Mouse (Mus musculus) forebrain, embryonic 11.5 days (tissue): ENCODE measurements around the gene Ino80d. TPM values are rescaled to one million over a fixed set of nuclear protein-coding genes. Genes with fewer than 3 reads are reported as not detected.
"Not testable (repeated sequence)": the region's sequence is repeated elsewhere in the genome, so short reads cannot be mapped to it uniquely, and the experiment has no call there.

Experiments
- ATAC-seq: fragments of 200-750 bp; cut with Nextera tagmentation; replicated peaks from 2 replicates; pipeline ENCODE4 v1.8.0; 2017; ENCODE audit warnings: moderate TSS enrichment; ENCODE audit not compliant: low FRiP score
- DNase-seq: peaks from one replicate; pipeline ENCODE4 v3.0.0-alpha.2; 2017; ENCODE audit warnings: low spot score
- H3K27ac ChIP-seq: fragments of 300-500 bp; sonication (generic); 2 replicates; pipeline ENCODE4 v1.5.1; 2014; ENCODE audit warnings: low read depth, low read length
- H3K27me3 ChIP-seq: fragments of 300-500 bp; sonication (generic); 2 replicates; pipeline ENCODE4 v1.6.1; 2014; ENCODE audit warnings: mild to moderate bottlenecking, low read length, mixed read lengths; ENCODE audit not compliant: control insufficient read depth, insufficient read depth
- H3K36me3 ChIP-seq: fragments of 300-500 bp; sonication (generic); 2 replicates; pipeline ENCODE4 v1.6.1; 2014; ENCODE audit warnings: mild to moderate bottlenecking, low read length, moderate library complexity, mixed read lengths; ENCODE audit not compliant: control insufficient read depth, insufficient read depth
- H3K4me1 ChIP-seq: fragments of 300-500 bp; sonication (generic); replicated peaks from 2 replicates; pipeline ENCODE4 v1.6.1; 2014; ENCODE audit warnings: low read length, mixed read lengths; ENCODE audit not compliant: control insufficient read depth, insufficient read depth
- H3K4me2 ChIP-seq: fragments of 300-500 bp; sonication (generic); 2 replicates; pipeline ENCODE4 v1.6.1; 2014; ENCODE audit warnings: low read depth, mild to moderate bottlenecking, low read length, moderate library complexity, mixed read lengths; ENCODE audit not compliant: severe bottlenecking
- H3K4me3 ChIP-seq: fragments of 300-500 bp; sonication (generic); 2 replicates; pipeline ENCODE4 v1.5.1; 2014; ENCODE audit warnings: low read depth, low read length
- H3K9ac ChIP-seq: fragments of 300-500 bp; sonication (generic); 2 replicates; pipeline ENCODE4 v1.6.1; 2014; ENCODE audit warnings: low read length
- H3K9me3 ChIP-seq: fragments of 300-500 bp; sonication (generic); 2 replicates; pipeline ENCODE4 v1.6.1; 2016; ENCODE audit warnings: low read length, mixed read lengths; ENCODE audit not compliant: control insufficient read depth
- WGBS: fragments of 180-500 bp; shearing (Covaris S2); extraction: QIAGEN DNeasy Blood & Tissue Kit; methylation state at CpG from one replicate; pipeline ENCODE4 v1.1.7; 2014; 5-methylcytosine and 5-hydroxymethylcytosine counted together
- polyA plus RNA-seq: library from polyadenylated mRNA; unstranded; fragments of >200 nt; fragmentation: Nextera tagmentation; extraction: Ambion mirVana; gene quantifications from 2 replicates; pipeline ENCODE4 v1.2.1, GENCODE M21; 2014

Gene Ino80d
- polyA plus RNA-seq, result 12.3 and 12.6 TPM in 2 replicates

DNA sequence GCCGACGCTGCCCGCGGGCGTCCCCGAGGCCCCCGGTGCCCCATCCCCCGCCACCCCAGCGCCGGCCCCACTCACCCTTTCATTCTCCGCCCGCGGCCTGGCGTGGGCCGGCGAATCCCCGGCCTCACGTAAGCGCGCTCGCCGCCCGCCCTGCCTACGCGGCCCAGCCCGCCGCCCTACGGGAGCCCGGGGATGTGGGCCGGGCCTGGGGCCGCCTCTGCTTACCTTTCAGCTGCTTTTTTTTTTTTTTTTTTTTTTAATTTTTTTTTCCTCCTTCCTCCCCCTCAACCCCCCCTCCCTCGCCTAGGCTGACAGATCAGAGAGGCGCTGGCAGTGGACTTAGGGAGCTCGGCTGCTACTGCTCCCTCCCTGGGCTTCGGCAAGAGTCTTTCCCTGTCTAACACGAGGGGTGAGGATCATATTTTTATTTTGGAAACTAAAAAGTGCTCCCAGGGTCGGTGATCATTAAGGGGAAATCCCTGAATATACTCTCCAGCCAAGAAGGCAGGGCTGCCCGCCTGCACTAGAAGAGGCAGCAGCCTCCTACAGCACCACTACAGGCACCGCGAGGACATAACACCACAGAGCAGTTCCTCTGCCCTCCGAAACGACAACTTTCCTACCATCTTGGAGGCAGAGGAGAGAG, at the start of gene Ino80d:
TSS of gene Ino80d (minus strand) at position 532 of the 646 bp plus-strand sequence.
- Histone ChIP-seq H3K36me3 (no peaks in the 10 kb centered on the region), H3K4me1 (peaks cover 3% of the 10 kb centered on the region; the same call in 1 of the 2 replicates), H3K27ac (peak within 1 kb of the TSS; percentile 97), H3K4me3 (peak within 1 kb of the TSS; percentile 95), H3K9ac (peak within 1 kb of the TSS; percentile 100), H3K9me3 (no peaks in the 10 kb centered on the region), H3K27me3 (no peaks in the 10 kb centered on the region), H3K4me2 (peak within 1 kb of the TSS; percentile 85)
- DNase-seq (peak; percentile 86), ATAC-seq (peak; percentile 90)
- WGBS, result 1% methylated on average over 20 of the region's 42 CpGs

DNA sequence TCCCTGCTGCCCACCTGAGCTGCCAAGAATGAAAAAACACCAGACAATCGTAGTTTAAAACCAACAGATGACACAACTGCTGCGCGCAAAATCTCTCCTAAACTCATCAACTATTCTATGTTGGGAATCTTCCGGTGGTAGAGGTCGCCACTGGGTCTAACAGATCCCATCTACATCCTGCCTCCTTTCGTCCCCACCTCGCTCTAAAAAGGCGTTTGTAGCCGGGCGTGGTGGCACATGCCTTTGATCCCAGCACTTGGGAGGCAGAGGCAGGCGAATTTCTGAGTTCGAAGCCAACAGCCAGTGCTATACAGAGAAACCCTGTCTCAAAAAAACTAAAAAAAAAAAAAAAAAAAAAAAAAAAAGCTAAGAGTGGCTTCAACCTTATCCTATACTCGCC, 25.8 kb upstream of the Ino80d start:
- H3K36me3 ChIP-seq, result peaks cover 2% of the 10 kb centered on the region; the same call in 1 of the 2 replicates
- no peak overlapping the region for H3K9ac ChIP-seq
- H3K27ac ChIP-seq, result no peak overlapping the region
- no peak overlapping the region for H3K4me2 ChIP-seq
- WGBS, result 97% methylated on average over 13 of the region's 13 CpGs
- DNase-seq, result no peak
- H3K4me1 ChIP-seq, result no peaks in the 10 kb centered on the region
- no peak for ATAC-seq
- no peaks in the 10 kb centered on the region for H3K9me3 ChIP-seq
- no peaks in the 10 kb centered on the region for H3K27me3 ChIP-seq
- H3K4me3 ChIP-seq, result no peak overlapping the region

- not testable (repeated sequence) for H3K27ac ChIP-seq, H3K9ac ChIP-seq, H3K4me2 ChIP-seq, H3K9me3 ChIP-seq, H3K4me3 ChIP-seq, ATAC-seq, H3K27me3 ChIP-seq, H3K36me3 ChIP-seq, DNase-seq, H3K4me1 ChIP-seq
- WGBS, result 94% methylated on average over 1 of the region's 1 CpGs
Observed at GRCm38 (mm10) chr1:63138586-63138985, 24.1 kb upstream of the Ino80d start.

DNA sequence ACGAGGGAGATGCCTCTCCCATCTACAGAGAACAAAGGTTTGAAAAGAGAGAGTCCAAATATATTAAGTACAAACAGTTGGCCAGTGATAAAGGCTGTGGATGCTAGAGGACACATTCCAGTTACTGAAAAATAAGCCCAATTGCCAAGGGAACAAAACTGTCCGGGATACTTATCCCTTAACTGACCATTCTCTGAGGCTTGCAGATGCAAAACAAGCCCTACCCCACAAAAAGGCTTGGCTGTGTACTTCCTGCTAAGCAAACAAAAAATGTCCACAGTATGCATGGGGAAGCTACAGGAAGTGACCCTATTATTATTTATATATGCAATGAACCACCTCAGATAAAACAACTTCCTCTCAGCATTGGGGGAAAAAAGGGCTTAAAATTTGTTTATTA, 23.5 kb upstream of the Ino80d start:
- Histone ChIP-seq H3K27ac (no peak overlapping the region), H3K4me3 (no peak overlapping the region), H3K4me2 (no peak overlapping the region), H3K9ac (no peak overlapping the region), H3K9me3 (no peaks in the 10 kb centered on the region), H3K27me3 (no peaks in the 10 kb centered on the region), H3K36me3 (no peaks in the 10 kb centered on the region; the same call in 1 of the 2 replicates), H3K4me1 (no peaks in the 10 kb centered on the region)
- ATAC-seq, result no peak
- WGBS, result 89% methylated on average over 2 of the region's 2 CpGs
- DNase-seq, result no peak

- Histone ChIP-seq H3K4me2 (no peak overlapping the region), H3K27me3 (no peaks in the 10 kb centered on the region), H3K4me3 (no peak overlapping the region), H3K4me1 (no peaks in the 10 kb centered on the region; the same call in 1 of the 2 replicates), H3K9me3 (no peaks in the 10 kb centered on the region), H3K36me3 (no peaks in the 10 kb centered on the region; the same call in 1 of the 2 replicates), H3K27ac (no peak overlapping the region), H3K9ac (no peak overlapping the region)
- whole genome bisulfite sequencing, result 85% methylated on average over 3 of the region's 3 CpGs
- ATAC-seq, result no peak
- no peak for DNase-seq
Observed at GRCm38 (mm10) chr1:63134530-63134929, 20.1 kb upstream of the Ino80d start.

DNA sequence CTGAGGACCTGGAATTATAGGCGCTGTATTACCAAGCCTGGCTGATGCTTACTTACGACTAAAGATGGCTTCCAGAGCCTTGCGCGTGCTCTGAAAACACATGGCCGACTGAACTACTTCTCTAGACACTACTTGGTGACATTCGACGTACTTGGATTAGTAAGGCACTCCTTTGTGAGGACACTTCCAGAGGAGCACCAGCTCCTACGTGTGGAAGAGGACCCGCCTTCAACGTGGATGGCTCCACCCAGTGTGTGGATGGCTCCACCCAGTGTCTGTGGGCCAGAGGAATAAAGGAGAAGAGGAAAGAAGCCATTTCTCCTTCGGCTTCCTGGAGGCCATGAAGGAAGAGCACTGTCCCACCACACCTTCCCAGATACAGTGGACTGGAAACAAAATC, 17.3 kb upstream of the Ino80d start:
- Histone ChIP-seq H3K9ac (no peak overlapping the region), H3K27ac (no peak overlapping the region), H3K36me3 (no peaks in the 10 kb centered on the region; the same call in 1 of the 2 replicates), H3K27me3 (no peaks in the 10 kb centered on the region), H3K4me2 (no peak overlapping the region), H3K4me3 (no peak overlapping the region), H3K4me1 (no peaks in the 10 kb centered on the region; the same call in 1 of the 2 replicates), H3K9me3 (no peaks in the 10 kb centered on the region)
- 91% methylated on average over 11 of the region's 11 CpGs for WGBS
- ATAC-seq (no peak), DNase-seq (no peak)

DNA sequence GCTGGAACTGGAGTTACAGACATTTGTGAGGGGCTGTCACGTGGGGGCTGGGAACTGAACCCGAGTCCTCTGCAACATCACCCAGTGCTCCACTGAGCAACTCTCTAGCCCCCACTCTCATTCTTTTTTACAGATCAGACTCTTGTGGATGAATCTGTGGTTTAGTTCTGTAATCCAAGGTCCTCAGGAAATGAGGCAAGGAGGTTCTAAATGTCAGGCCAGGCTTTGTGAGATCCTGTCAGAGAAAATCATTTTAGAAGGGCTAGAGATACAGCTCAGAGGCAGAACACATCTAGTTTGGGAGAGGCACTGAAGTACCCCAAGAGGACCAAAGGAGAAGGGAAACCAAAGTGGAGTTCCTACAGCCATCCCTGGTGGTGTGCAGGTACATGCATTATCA, 16.4 kb upstream of the Ino80d start:
- no peaks in the 10 kb centered on the region; the same call in 1 of the 2 replicates for H3K36me3 ChIP-seq
- no peak overlapping the region for H3K9ac ChIP-seq
- no peaks in the 10 kb centered on the region; the same call in 1 of the 2 replicates for H3K4me1 ChIP-seq
- no peak overlapping the region for H3K4me3 ChIP-seq
- H3K27me3 ChIP-seq, result no peaks in the 10 kb centered on the region
- H3K27ac ChIP-seq, result no peak overlapping the region
- ATAC-seq, result no peak
- no peak for DNase-seq
- 90% methylated on average over 2 of the region's 2 CpGs for WGBS
- H3K9me3 ChIP-seq, result no peaks in the 10 kb centered on the region
- no peak overlapping the region for H3K4me2 ChIP-seq

DNA sequence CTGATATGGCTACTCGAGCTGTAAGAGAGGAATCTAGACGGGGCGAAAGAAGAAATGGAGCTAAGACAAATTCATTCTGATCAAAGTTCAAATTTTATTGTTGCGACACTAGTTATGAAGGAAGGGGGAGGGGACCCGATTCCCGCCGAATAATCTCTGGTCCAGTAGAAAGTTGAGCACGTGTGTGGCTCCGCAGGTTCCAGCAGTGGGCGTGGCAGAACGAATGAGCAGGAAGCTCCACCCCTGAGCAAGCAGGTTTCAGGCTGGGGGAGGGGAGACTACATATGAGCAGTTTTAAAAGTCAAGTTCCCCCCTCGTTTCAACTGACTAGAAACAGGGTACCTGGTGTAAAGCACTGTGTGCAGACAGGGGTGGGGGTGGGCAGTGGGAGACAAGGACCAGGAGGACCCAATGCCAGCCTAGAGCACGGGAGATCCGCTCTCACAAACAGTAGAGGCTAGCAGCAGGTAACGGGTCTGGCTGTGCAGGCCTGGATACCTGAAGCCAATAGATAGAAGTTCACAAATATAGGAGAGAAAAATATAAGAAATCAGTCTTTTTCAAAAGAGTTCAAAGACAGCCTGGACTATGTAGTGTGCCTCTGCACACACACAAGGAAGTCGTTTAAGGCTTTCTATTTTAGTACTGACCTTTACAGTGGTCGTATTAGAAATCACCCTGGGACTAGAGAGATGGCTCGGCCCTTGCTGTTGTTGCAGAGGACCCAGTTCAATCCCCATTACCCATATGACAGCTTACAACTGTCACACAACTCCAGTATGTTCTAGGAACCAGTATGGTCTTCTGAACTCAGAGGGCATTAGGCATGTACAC, 15.6 kb upstream of the Ino80d start:
- Histone ChIP-seq H3K27me3 (no peaks in the 10 kb centered on the region), H3K27ac (no peak overlapping the region), H3K4me2 (peak overlapping the region; percentile 43; the same call in 1 of the 2 replicates), H3K36me3 (no peaks in the 10 kb centered on the region; the same call in 1 of the 2 replicates), H3K9ac (no peak overlapping the region), H3K4me1 (no peaks in the 10 kb centered on the region; the same call in 1 of the 2 replicates), H3K4me3 (peak overlapping the region; percentile 12; the same call in 1 of the 2 replicates), H3K9me3 (no peaks in the 10 kb centered on the region)
- 21% methylated on average over 18 of the region's 18 CpGs for WGBS
- DNase-seq (no peak), ATAC-seq (peak; percentile 71)
